Mouse (Mus musculus): Measurements from ENCODE around the gene 4930404N11Rik.

GRCm38 (mm10) chr10:81345162-81345534, 20.5 kb downstream of the 4930404N11Rik start:
- no peak for TF ChIP-seq POLR2A (IDR thresholded peaks at IDR 0.05; ENCODE audit: low read depth, low read length)
- TF ChIP-seq CTCF (conservative IDR thresholded peaks at IDR 0.05; ENCODE audit: insufficient read depth, insufficient read length, low read depth, low read length) = no peak

All from kidney, adult 2 months (tissue).